In the genomic region with DNA sequence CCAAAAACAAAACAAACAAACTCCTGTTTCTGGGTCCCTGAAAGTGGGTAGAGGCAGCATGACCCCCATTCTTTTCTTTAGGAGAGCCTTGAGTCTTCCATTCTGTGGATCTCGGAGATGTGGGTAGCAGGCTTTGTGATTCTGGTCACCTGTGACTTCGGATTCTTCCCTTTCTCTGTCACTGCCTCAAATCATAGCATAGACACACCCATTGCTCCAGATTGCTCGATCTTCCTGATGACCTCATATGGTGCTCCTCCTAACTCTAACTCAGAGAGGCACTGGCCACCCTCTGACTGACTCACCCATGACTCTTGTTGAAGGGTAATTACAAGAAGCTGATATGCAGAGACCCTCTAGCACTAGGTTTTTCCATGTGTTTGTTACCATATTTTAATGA, we compare ENCODE assay signal across 1 mouse cellular context.
A peak's percentile ranks its signal among the peaks of the same experiment; 100 is the strongest.
TF ChIP-seq lines count a peak whose summit lies in the region.

No protein-coding gene starts in this region.

TF ChIP-seq in CH12.LX, 34 proteins besides CTCF, POLR2A, EP300 and RAD21:
- 0 out of 2 replicates have a peak, but pooled peaks have one; percentile 13 for TF ChIP-seq MAZ (IDR thresholded peaks at IDR 0.05; ENCODE audit: low read depth, low read length)
- TF ChIP-seq ZKSCAN1 (IDR thresholded peaks at IDR 0.05; ENCODE audit: borderline replicate concordance, low read depth, low read length), result no peak
- TF ChIP-seq SIN3A (IDR thresholded peaks at IDR 0.05; ENCODE audit: low read length), result no peak
- TF ChIP-seq USF1 (IDR thresholded peaks at IDR 0.05; ENCODE audit: low read depth, low read length), result no peak
- no peak for TF ChIP-seq CHD2 (IDR thresholded peaks at IDR 0.05; ENCODE audit: low read length)
- 0 out of 2 replicates have a peak, but pooled peaks have one; percentile 25 for TF ChIP-seq KAT2A (IDR thresholded peaks at IDR 0.05; ENCODE audit: insufficient replicate concordance, low read length)
- TF ChIP-seq TBP (conservative IDR thresholded peaks at IDR 0.05; ENCODE audit: low read depth, low read length), result no peak
- TF ChIP-seq POLR2AphosphoS2 (IDR thresholded peaks at IDR 0.05; ENCODE audit: low read depth, low read length), result no peak; the same call in 1 of the 2 replicates
- no peak for TF ChIP-seq BHLHE40 (IDR thresholded peaks at IDR 0.05; ENCODE audit: low read depth, low read length)
- peak; percentile 59; the same call in 1 of the 2 replicates for TF ChIP-seq ZNF384 (IDR thresholded peaks at IDR 0.05; ENCODE audit: low read depth, low read length)
- TF ChIP-seq RCOR1 (conservative IDR thresholded peaks at IDR 0.05; ENCODE audit: low read depth, low read length), result no peak
- TF ChIP-seq MYC (IDR thresholded peaks at IDR 0.05; ENCODE audit: low read depth, low read length), result no peak
- no peak for TF ChIP-seq E2F4 (IDR thresholded peaks at IDR 0.05; ENCODE audit: insufficient replicate concordance, low read depth, low read length)
- peak; percentile 59; the same call in 1 of the 2 replicates for TF ChIP-seq JUND (conservative IDR thresholded peaks at IDR 0.05; ENCODE audit: low read depth, low read length)
- TF ChIP-seq UBTF (IDR thresholded peaks at IDR 0.05; ENCODE audit: low read depth, low read length), result no peak
- no peak for TF ChIP-seq NRF1 (IDR thresholded peaks at IDR 0.05; ENCODE audit: low read depth, low read length)
- no peak for TF ChIP-seq MAX (IDR thresholded peaks at IDR 0.05; ENCODE audit: low read length)
- TF ChIP-seq ZC3H11A (IDR thresholded peaks at IDR 0.05; ENCODE audit: low read depth, low read length), result no peak
- TF ChIP-seq IRF4 (IDR thresholded peaks at IDR 0.05; ENCODE audit: low read depth, low read length), result no peak
- TF ChIP-seq MAFK (IDR thresholded peaks at IDR 0.05; ENCODE audit: insufficient replicate concordance, low read length), result no peak
- TF ChIP-seq NELFE (IDR thresholded peaks at IDR 0.05; ENCODE audit: low read depth, low read length), result no peak
- TF ChIP-seq TCF12 (IDR thresholded peaks at IDR 0.05; ENCODE audit: low read depth, low read length), result no peak
- peak; percentile 71; the same call in 1 of the 2 replicates for TF ChIP-seq ZMIZ1 (IDR thresholded peaks at IDR 0.05; ENCODE audit: low read depth, low read length)
- peak; percentile 31; the same call in 1 of the 2 replicates for TF ChIP-seq ETS1 (conservative IDR thresholded peaks at IDR 0.05; ENCODE audit: low read depth, low read length)
- TF ChIP-seq JUN (IDR thresholded peaks at IDR 0.05; ENCODE audit: insufficient read depth, low read depth, low read length), result peak; percentile 30; the same call in 1 of the 2 replicates
